Mouse (Mus musculus): ENCODE measurements around the gene Olfr73. TPM values are rescaled to one million over a fixed set of nuclear protein-coding genes. Genes with fewer than 3 reads are reported as not detected.
"Not testable (repeated sequence)": the region's sequence is repeated elsewhere in the genome, so short reads cannot be mapped to it uniquely, and the experiment has no call there.

Gene Olfr73
- not detected for total RNA-seq (2021)
- long read RNA-seq, experiment 1 = 0 reads
- long read RNA-seq, experiment 2 = 0 reads

DNA sequence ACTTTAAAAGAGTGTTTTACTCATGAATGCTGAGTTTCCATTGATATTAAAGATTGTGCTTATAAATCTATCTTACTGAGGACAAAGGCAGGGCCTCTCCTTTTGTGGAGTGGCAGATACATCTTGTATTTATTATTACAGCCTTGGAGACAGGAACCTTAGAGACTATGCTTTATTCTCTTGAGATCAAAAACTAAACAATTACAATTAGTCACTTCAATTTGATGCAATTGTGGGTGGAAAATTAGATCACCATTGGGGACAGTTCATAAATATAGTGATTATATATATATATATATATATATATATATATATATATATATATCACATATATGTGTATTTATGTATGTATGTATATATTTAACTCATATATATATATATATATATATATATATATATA is at the start of gene Olfr73:
Gene Olfr73, minus strand, starts transcription at position 101 of the 400 bp plus-strand sequence.
- DNase-seq (ENCODE audit: low spot score in 2 of 2) = no peak

DNA sequence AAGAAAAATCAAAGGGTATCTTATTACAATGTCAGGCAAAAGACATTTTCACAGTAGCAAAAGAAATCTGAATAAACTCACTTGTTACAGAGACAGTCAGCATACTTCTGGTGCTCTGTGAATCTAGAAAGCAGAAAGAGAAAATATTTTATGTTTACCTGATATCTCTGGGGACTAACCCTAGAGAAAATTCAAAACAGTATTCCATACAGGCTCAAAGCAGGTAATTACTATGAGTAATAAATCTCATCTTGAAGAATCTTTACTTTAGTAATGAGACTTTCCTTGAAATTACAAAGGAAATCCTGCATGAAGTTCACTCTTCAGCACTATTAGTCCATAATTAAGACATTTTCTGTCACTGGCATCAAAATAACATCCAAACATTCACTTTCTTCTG is 34.2 kb upstream of the Olfr73 start, which contains the start of gene Olfr1163:
Gene Olfr1163, minus strand, starts transcription at position 101 of the 400 bp plus-strand sequence.
- DNase-seq (ENCODE audit: low spot score in 2 of 2) = no peak

DNA sequence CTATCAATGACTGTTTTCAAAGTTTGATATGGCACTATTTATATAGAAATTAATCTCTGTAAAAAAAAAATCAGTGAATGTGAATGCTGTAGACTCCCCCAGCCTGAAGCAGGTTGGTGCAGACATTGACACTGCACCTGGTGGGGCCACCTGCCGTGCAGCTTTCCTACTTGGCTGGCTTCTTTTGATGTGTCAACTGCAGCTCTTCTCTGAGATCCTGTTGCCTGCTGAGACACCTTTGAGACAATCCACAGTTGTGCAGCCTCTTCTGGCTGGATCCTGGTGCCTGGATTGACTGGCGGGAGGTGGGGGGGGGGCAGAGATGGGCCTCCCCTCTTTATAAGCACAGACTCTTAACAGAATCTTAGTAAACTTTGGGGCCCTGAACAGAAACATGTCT is 26.1 kb upstream of the Olfr73 start:
- no peak for DNase-seq (ENCODE audit: low spot score in 2 of 2)

DNA sequence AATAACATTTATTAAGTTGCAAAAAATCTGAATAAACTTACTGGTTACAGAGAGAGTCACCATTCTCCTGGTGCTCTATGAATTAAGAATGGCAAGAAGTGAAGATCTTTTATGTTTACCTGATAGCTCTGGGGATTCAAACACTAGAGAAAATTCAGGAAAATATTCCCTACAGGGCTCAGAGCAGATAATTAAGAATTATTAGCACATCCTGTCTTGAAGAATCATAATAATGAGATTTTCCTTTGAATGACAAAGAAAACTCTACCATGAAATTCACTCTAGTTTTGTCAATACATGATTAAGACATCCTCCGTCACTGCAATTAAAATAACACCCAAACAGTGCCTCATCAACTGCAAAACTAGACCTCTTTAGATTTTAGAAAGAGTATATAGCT is 13.5 kb upstream of the Olfr73 start, which contains the start of gene Olfr1162:
Gene Olfr1162, minus strand, starts transcription at position 101 of the 400 bp plus-strand sequence.
- DNase-seq (ENCODE audit: low spot score in 2 of 2) = no peak

DNA sequence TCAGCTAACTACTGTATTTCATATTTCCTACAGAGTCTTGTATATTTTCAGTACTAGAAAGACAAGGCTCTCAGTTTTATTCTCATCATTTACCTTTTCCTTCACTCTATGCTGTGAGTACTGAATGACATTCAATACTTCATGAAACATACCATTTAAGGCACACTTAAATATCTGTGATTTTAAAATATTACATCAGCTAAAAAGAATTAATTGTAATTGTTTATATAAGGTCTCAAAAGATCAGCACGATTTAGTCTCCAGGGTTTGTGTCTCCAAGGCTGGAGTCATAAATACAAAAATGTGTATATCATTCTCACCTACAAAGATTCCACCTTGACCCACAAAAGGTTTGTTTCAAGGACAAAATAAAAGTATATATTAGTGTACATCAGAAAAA is 15.0 kb downstream of the Olfr73 start, which contains the start of gene Olfr1161:
Gene Olfr1161, plus strand, starts transcription at position 301 of the 400 bp plus-strand sequence.
- DNase-seq (ENCODE audit: low spot score in 2 of 2) = not testable (repeated sequence)

DNA sequence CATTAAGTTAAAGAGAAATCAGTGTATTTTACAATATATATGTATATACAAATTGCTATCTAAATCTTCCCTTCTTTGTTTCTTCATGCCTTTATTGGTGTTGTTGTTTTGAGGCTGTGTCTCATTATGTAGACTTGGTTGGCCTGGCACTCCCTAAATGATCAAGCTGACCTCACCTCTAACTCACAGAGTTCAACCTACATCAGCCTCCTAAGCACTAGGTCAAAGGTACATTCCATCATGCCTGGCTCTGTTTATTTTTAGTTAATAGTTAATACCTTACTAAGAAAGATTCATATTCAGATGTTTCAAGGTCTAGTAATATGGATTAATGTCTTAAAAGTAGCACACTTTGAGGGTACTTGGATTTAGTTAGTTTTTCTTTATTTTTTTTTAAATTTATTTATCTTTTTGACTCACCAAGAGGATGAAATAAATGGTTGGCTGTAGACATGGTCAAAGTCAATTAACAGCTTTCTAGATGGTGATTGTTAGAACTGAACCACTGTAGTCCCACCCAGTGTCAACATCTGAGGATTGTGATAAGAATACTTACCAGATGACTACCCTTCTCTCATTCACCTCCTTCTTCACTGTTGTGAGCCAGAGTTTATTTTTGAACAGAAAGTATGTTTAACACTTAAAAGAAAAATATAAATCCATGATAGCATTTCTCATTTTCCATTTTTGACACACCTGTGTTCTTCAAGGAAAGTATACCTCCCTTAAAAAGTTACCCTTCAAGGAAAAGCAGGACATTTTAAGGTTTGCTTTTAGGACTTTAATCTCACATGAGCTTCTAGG is 29.8 kb downstream of the Olfr73 start, which contains the start of gene Olfr1160:
Gene Olfr1160, minus strand, starts transcription at position 754 of the 804 bp plus-strand sequence.
- DNase-seq (ENCODE audit: low spot score in 2 of 2) = no peak

DNA sequence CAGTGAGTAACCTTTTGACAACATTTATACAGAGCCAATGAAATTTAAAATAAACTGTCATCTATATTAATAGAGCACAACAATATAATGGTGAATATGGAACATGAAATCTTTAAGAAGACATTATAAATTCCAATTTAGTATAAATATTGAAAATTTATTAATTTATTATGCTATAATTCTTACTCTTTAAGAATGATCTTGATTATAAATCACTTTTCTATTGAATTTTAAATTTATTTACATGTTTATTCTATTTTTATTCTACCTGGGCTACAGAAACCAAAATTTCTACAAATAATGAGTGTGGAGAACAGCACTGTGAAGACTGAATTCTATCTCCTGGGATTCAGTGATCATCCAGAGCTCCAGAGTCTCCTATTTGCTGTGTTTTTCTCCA is 47.7 kb downstream of the Olfr73 start, which contains the start of gene Olfr1158:
Gene Olfr1158, plus strand, starts transcription at position 301 of the 400 bp plus-strand sequence.
- DNase-seq (ENCODE audit: low spot score in 2 of 2) = no peak

Other genes with a start within 250 kb of the Olfr73 start
- not detected for gene Olfr1143, start 237.1 kb downstream of the Olfr73 start, total RNA-seq (2021)
- gene Olfr1145, start 227.9 kb downstream of the Olfr73 start, total RNA-seq (2021) = not detected
- gene Olfr1148, start 207.2 kb downstream of the Olfr73 start, total RNA-seq (2021) = not detected
- not detected for gene Olfr1150-ps1, start 193.7 kb downstream of the Olfr73 start, total RNA-seq (2021)
- gene Olfr1151, start 181.8 kb downstream of the Olfr73 start, total RNA-seq (2021) = not detected
- gene Olfr1152, start 171.2 kb downstream of the Olfr73 start, total RNA-seq (2021) = not detected
- not detected for gene Olfr1153, start 142.7 kb downstream of the Olfr73 start, total RNA-seq (2021)
- gene Olfr1154, start 132.5 kb downstream of the Olfr73 start, total RNA-seq (2021) = not detected
- gene Olfr1155, start 92.6 kb downstream of the Olfr73 start, total RNA-seq (2021) = not detected
- not detected for gene Olfr1156, start 84.6 kb downstream of the Olfr73 start, total RNA-seq (2021)
- gene Olfr1157, start 69.4 kb downstream of the Olfr73 start, total RNA-seq (2021) = not detected
- gene Olfr74, start 63.0 kb downstream of the Olfr73 start, total RNA-seq (2021) = not detected
- not detected for gene Olfr1158, start 47.6 kb downstream of the Olfr73 start, total RNA-seq (2021)
- gene Olfr1160, start 29.4 kb downstream of the Olfr73 start, total RNA-seq (2021) = not detected
- gene Olfr1161, start 14.9 kb downstream of the Olfr73 start, total RNA-seq (2021) = not detected
- gene Olfr1162, start 13.4 kb upstream of the Olfr73 start, total RNA-seq (2021) = not detected
- not detected for gene Olfr1163, start 34.1 kb upstream of the Olfr73 start, total RNA-seq (2021)
- gene Olfr1164, start 56.3 kb upstream of the Olfr73 start, total RNA-seq (2021) = not detected
- not detected for gene Olfr1166, start 90.6 kb upstream of the Olfr73 start, total RNA-seq (2021)
- gene Olfr1167, start 117.5 kb upstream of the Olfr73 start, total RNA-seq (2021) = not detected
- not detected for gene Olfr1168, start 144.2 kb upstream of the Olfr73 start, total RNA-seq (2021)
- not detected for gene Olfr1170, start 190.6 kb upstream of the Olfr73 start, total RNA-seq (2021)
- gene Olfr1173, start 242.2 kb upstream of the Olfr73 start, total RNA-seq (2021) = not detected